Mouse (Mus musculus) forebrain, embryonic 10.5 days (tissue): ENCODE measurements at regions not wholly inside any gene's neighbourhood (a gene's known extent, or its start where the extent isn't known, plus 50 kb on each side); places are given as distances from the start of the nearest gene placed in this dataset.

Source experiments
- DNase-seq: peaks from one replicate; pipeline ENCODE4 v3.0.0-alpha.2; 2017; ENCODE audit warnings: low spot score; ENCODE audit errors: extremely low spot score
- H3K27ac ChIP-seq: fragments of 300-500 bp; sonication (generic); 2 replicates; pipeline ENCODE4 v1.5.1; 2016; ENCODE audit warnings: mild to moderate bottlenecking
- H3K27me3 ChIP-seq: fragments of 300-500 bp; sonication (generic); 2 replicates; pipeline ENCODE4 v1.6.1; 2016; ENCODE audit warnings: mild to moderate bottlenecking; ENCODE audit not compliant: poor library complexity, severe bottlenecking
- H3K36me3 ChIP-seq: fragments of 300-500 bp; sonication (generic); replicated peaks from 2 replicates; pipeline ENCODE4 v1.6.1; 2016; ENCODE audit warnings: mild to moderate bottlenecking, moderate library complexity
- H3K4me1 ChIP-seq: fragments of 300-500 bp; sonication (generic); 2 replicates; pipeline ENCODE4 v1.6.1; 2016
- H3K4me3 ChIP-seq: fragments of 300-500 bp; sonication (generic); 2 replicates; pipeline ENCODE4 v1.5.1; 2016; ENCODE audit warnings: mild to moderate bottlenecking, moderate library complexity
- H3K9me3 ChIP-seq: fragments of 300-500 bp; sonication (generic); 2 replicates; pipeline ENCODE4 v1.6.1; 2016; ENCODE audit warnings: mild to moderate bottlenecking, moderate library complexity
- WGBS: fragments of 180-500 bp; shearing (Covaris S2); methylation state at CpG from one replicate; pipeline ENCODE4 v1.1.7; 2016; 5-methylcytosine and 5-hydroxymethylcytosine counted together

DNA sequence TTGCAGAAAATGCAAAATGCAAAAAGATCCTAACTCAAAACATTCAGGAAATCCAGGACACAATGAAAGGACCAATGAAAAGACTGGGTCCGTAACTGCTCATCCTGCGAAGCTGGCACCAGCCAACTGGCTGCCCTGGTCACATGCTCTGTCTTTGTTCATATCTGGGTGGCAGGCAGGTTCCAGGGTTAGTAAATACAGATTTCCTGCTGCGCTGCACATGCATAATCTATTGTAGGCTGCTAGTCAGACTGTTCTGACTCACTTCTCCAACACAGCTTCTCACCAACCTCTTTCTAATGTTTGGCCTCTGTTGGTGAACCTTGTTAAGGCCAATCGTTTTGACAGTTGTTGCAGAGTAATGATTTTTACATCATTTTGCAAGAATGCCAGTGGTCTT, 92.0 kb upstream of the Stc2 start:
- H3K27me3 ChIP-seq, result no peaks in the 10 kb centered on the region

DNA sequence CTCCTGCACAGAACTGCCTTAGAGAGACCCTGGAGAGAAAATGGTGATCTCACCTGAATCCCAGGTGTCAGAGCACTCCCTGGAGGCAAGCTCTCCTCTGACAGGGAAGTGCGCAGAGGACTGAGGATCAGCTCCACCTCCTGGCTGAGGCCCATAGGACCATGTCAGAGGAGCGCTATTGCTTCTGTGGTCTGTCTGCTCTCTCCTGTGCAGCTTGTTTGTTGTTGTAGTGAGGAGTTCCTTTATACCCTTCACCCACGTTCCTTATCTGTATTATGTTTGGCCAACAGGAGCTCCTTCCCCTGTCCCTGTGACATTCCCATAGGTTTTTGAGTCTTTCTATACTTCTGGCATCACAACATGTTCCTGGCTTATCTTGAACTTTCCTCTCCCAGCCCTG, 91.5 kb upstream of the Stc2 start:
- Histone ChIP-seq H3K36me3 (no peaks in the 10 kb centered on the region), H3K4me1 (no peaks in the 10 kb centered on the region), H3K9me3 (no peaks in the 10 kb centered on the region), H3K27ac (no peak overlapping the region), H3K4me3 (no peak overlapping the region), H3K27me3 (no peaks in the 10 kb centered on the region)
- WGBS, result 64% methylated on average over 3 of the region's 3 CpGs
- no peak for DNase-seq

More for the DNA sequence above, 92.0 kb upstream of the Stc2 start:
- no peak for DNase-seq
- Histone ChIP-seq H3K36me3 (no peaks in the 10 kb centered on the region), H3K27ac (no peak overlapping the region), H3K4me1 (no peaks in the 10 kb centered on the region), H3K4me3 (no peak overlapping the region), H3K9me3 (no peaks in the 10 kb centered on the region)
- WGBS, result 91% methylated on average over 4 of the region's 4 CpGs

GRCm38 (mm10) chr11:31427374-31427773, 57.5 kb upstream of the Stc2 start:
- WGBS, result 91% methylated on average over 2 of the region's 2 CpGs

More at GRCm38 (mm10) chr11:31427374-31427773, 57.5 kb upstream of the Stc2 start:
- no peaks in the 10 kb centered on the region for H3K36me3 ChIP-seq
- H3K27me3 ChIP-seq, result no peaks in the 10 kb centered on the region
- DNase-seq, result no peak
- H3K4me3 ChIP-seq, result no peak overlapping the region
- H3K27ac ChIP-seq, result no peak overlapping the region
- H3K4me1 ChIP-seq, result no peaks in the 10 kb centered on the region
- H3K9me3 ChIP-seq, result no peaks in the 10 kb centered on the region
